Mouse (Mus musculus) spleen, adult 2 months (tissue): ENCODE measurements around the gene Tsen54. TPM values are rescaled to one million over a fixed set of nuclear protein-coding genes. Genes with fewer than 3 reads are reported as not detected.

ENCODE experiments used
- DNase-seq, 2 experiments: peaks; one replicate each; pipeline versions ENCODE4 v3.0.0 to v3.0.0-alpha.2; 2012 to 2021; ENCODE audit warnings: low spot score in 2 of 2, low read depth in 1 of 2
- H3K27ac ChIP-seq: fragments of 200-500 bp; 2 replicates; pipeline ENCODE4 v1.5.1; 2012; ENCODE audit warnings: low read length, inconsistent platforms; ENCODE audit not compliant: insufficient read depth
- H3K27me3 ChIP-seq: fragments of 200-500 bp; 2 replicates; pipeline ENCODE4 v1.6.1; 2012; ENCODE audit warnings: mild to moderate bottlenecking, moderate library complexity, low read length, inconsistent platforms; ENCODE audit not compliant: control insufficient read depth, insufficient read depth
- H3K36me3 ChIP-seq: fragments of 200-500 bp; 2 replicates; pipeline ENCODE4 v1.6.1; 2012; ENCODE audit warnings: mild to moderate bottlenecking, low read length, inconsistent platforms; ENCODE audit not compliant: control insufficient read depth, insufficient read depth
- H3K4me1 ChIP-seq: fragments of 200-500 bp; 2 replicates; pipeline ENCODE4 v1.6.1; 2011; ENCODE audit warnings: inconsistent platforms; ENCODE audit not compliant: control insufficient read depth, insufficient read depth, insufficient read length
- H3K4me3 ChIP-seq: fragments of 200-500 bp; 2 replicates; pipeline ENCODE4 v1.5.1; 2011; ENCODE audit warnings: mild to moderate bottlenecking, inconsistent platforms; ENCODE audit not compliant: insufficient read depth, insufficient read length; ENCODE audit errors: extremely low read depth
- CTCF ChIP-seq: fragments of 200-500 bp; IDR thresholded peaks from 2 replicates; pipeline ENCODE4 v1.5.1; 2011; ENCODE audit warnings: mild to moderate bottlenecking, inconsistent platforms; ENCODE audit not compliant: insufficient read depth, insufficient read length, insufficient replicate concordance; ENCODE audit errors: extremely low read depth
- POLR2A ChIP-seq: fragments of 200-500 bp; IDR thresholded peaks from 2 replicates; pipeline ENCODE4 v1.6.1; 2011; ENCODE audit warnings: low read depth, low read length, inconsistent platforms
- WGBS: fragments of 180-500 bp; shearing (Covaris S2); methylation state at CpG from one replicate; pipeline ENCODE4 v1.1.7; 2018; 5-methylcytosine and 5-hydroxymethylcytosine counted together
- polyA plus RNA-seq: library from polyadenylated mRNA; depleted of rRNA; stranded (reverse); fragments of >200 nt; gene quantifications from 2 replicates; pipeline ENCODE4 v1.2.3, GENCODE M21; 2012

Tsen54 gene
- polyA plus RNA-seq, 1 experiment: 30.8 TPM

DNA sequence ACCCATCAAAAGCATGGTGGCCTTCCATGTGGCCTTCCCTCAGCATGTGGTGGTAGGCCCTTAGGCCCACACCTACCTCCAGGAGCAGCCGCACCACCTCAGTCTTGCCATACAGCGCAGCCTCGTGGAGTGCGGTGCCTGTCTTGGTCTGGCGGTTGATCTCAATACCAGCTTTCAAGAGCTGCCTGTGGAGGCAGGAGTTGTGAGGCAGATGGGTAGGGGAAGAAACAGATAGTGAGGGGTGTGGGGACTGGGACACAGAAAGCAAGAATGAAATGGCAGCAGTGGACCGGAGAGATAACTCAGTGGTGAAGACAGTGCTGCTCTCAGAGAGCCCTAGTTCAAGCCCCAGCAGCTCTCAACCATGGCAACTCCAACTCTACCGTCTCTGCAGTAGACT is 9.5 kb upstream of the Tsen54 start:
- no peak overlapping the region for H3K4me3 ChIP-seq
- WGBS: 77% methylated on average over 7 of the region's 7 CpGs

GRCm38 (mm10) chr11:115806154-115806553 is 8.4 kb upstream of the Tsen54 start:
- H3K27me3 ChIP-seq: no peaks in the 10 kb centered on the region
- H3K4me1 ChIP-seq: no peaks in the 10 kb centered on the region; the same call in 1 of the 2 replicates
- H3K36me3 ChIP-seq: peaks cover 9% of the 10 kb centered on the region
- H3K4me3 ChIP-seq: no peak overlapping the region
- DNase-seq: no peak
- TF ChIP-seq POLR2A: no peak
- no peak for TF ChIP-seq CTCF
- no peak overlapping the region for H3K27ac ChIP-seq
- 82% methylated on average over 10 of the region's 10 CpGs for WGBS

More for the DNA sequence above, 9.5 kb upstream of the Tsen54 start:
- H3K4me1 ChIP-seq: no peaks in the 10 kb centered on the region; the same call in 1 of the 2 replicates
- peaks cover 9% of the 10 kb centered on the region for H3K36me3 ChIP-seq
- TF ChIP-seq CTCF: no peak
- TF ChIP-seq POLR2A: no peak
- no peak overlapping the region for H3K27ac ChIP-seq
- H3K27me3 ChIP-seq: no peaks in the 10 kb centered on the region
- DNase-seq: no peak

- no peaks in the 10 kb centered on the region; the same call in 1 of the 2 replicates for H3K4me1 ChIP-seq
- peaks cover 4% of the 10 kb centered on the region for H3K36me3 ChIP-seq
- H3K27ac ChIP-seq: no peak overlapping the region
- no peaks in the 10 kb centered on the region for H3K27me3 ChIP-seq
- DNase-seq: no peak
- no peak for TF ChIP-seq POLR2A
- TF ChIP-seq CTCF: no peak
- 92% methylated on average over 6 of the region's 6 CpGs for WGBS
- no peak overlapping the region for H3K4me3 ChIP-seq
Measured at GRCm38 (mm10) chr11:115807306-115807705, 7.2 kb upstream of the Tsen54 start.

DNA sequence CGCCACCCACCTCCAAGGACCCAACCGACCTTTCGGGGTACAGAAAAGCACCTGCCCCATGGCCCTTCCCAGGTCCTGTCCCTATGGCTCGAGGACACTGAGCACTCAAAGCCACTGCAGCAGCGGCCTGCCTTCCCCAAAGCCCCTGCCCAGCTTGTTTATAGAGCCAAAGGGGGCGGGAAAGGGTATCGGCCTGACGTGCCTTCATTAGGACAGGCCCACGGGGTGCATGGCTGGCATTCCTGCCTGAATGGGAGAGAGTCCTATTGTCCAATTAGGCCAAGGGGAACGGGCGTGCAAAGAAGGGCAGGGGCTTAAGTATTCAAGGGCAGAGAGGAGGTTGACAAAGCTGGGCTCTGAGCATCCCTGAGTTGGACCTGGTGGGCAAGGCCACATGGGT is 6.6 kb upstream of the Tsen54 start:
- Histone ChIP-seq H3K4me1 (peaks cover 1% of the 10 kb centered on the region; the same call in 1 of the 2 replicates), H3K36me3 (peaks cover 4% of the 10 kb centered on the region), H3K27me3 (no peaks in the 10 kb centered on the region), H3K27ac (no peak overlapping the region), H3K4me3 (no peak overlapping the region)
- 88% methylated on average over 11 of the region's 11 CpGs for WGBS
- no peak for TF ChIP-seq POLR2A
- DNase-seq: no peak

DNA sequence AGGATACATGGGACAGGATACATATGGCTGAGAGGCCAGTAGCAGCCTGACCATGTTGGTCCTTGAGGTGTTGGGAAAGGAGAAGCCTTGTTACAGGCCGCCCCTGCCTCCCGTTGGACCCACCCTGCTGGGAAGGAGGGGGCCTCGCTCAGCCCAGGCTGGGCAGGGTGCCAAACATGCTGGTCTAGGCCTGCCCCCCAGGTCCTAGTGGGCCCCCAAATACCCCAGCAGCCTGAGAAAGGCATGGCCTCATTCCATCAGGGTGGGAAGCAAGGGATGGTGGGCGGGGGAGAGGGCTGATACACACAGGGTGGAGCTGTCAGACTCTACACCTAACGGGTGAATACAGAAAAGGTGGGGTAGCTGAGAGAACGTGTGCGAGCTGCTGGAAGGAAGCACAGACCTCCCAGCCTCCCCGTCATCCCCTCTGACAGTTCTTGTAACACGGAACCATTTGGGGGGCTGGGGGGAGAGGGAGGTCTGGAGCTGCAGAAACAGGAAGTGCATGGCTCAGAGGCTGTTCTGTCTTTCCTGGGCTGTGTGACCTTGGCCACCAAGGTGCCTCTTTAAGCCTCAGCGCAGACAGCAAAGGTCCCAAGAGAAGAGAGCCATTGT is 5.7 kb upstream of the Tsen54 start:
- no peak overlapping the region for H3K27ac ChIP-seq
- TF ChIP-seq POLR2A: no peak
- peaks cover 3% of the 10 kb centered on the region for H3K36me3 ChIP-seq
- WGBS: 43% methylated on average over 10 of the region's 10 CpGs
- no peak for DNase-seq
- H3K4me3 ChIP-seq: no peak overlapping the region
- peaks cover 3% of the 10 kb centered on the region; the same call in 1 of the 2 replicates for H3K4me1 ChIP-seq
- no peaks in the 10 kb centered on the region for H3K27me3 ChIP-seq

- TF ChIP-seq POLR2A (no peak), CTCF (no peak)
- H3K36me3 ChIP-seq: peaks cover 3% of the 10 kb centered on the region
- H3K4me1 ChIP-seq: peaks cover 3% of the 10 kb centered on the region; the same call in 1 of the 2 replicates
- H3K4me3 ChIP-seq: no peak overlapping the region
- H3K27ac ChIP-seq: no peak overlapping the region
- 74% methylated on average over 8 of the region's 8 CpGs for WGBS
- no peaks in the 10 kb centered on the region for H3K27me3 ChIP-seq
- DNase-seq: no peak
Measured at GRCm38 (mm10) chr11:115809311-115809781, 5.2 kb upstream of the Tsen54 start.

DNA sequence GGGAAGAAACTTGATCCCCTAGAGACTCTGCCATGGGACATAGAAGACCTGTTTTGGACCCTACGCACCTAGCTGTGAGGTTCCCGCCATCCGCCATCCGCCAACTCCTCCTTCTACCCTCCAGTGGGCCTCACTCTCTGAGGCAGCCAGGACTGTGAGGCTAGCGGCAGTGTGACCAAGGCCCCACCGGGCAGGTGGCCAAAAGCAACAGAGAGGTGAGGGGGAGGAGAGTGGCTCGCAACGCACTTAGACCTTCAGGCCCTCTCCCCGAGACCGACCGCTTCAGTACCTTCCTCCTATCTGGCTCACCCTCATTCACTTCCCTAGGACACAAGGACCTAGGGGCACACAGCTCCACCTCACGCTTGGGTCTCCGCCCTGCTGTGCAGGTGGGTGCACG is 4.1 kb upstream of the Tsen54 start:
- Histone ChIP-seq H3K4me1 (peaks cover 8% of the 10 kb centered on the region), H3K27ac (no peak overlapping the region), H3K4me3 (no peak overlapping the region), H3K27me3 (no peaks in the 10 kb centered on the region), H3K36me3 (no peaks in the 10 kb centered on the region)
- DNase-seq: no peak
- no peak for TF ChIP-seq CTCF
- no peak for TF ChIP-seq POLR2A
- WGBS: 89% methylated on average over 14 of the region's 14 CpGs
